Mouse (Mus musculus): ENCODE measurements around the gene Jpt1.
"Not testable (repeated sequence)": the region's sequence is repeated elsewhere in the genome, so short reads cannot be mapped to it uniquely, and the experiment has no call there.

Jpt1 gene

DNA sequence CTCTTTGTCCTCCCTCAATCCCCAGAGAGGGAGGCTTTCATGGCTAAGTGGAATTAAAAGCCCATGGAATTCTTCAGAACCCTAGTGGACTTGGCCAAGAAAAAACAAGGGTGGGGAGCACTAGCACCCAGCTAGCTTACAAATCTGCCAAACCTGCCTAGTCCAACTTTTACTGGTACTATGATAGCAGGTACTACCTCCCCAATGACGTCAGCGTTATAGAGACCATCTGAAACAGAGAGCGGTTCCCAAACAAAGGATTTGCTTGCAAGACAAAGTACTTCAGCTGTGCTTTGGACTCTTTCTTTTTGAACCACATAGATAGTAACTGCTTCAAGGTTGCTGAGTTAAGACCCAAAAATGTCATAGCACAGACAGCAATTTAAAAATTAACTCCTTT is 2.2 kb downstream of the Jpt1 start:
- DNase-seq (ENCODE audit: low read depth, low spot score): no peak

DNA sequence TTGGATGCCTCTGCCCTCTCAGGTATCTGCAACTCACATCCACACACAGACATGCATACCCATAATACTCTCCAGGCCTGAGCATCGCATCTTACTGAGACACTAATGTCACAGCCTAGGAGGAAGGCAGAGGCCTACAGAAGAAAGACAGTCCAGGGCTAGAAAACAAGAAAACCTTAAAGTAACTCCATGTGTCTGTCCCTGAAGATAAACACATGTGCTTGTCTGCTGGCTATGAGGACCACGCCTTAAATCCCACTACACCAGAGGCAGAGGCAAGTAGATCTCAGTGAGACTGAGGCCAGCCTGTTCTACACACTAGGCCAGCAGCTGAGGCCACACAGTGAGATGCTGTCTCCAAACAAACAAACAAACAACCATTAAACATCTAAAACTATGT is 3.1 kb downstream of the Jpt1 start:
- no peak for DNase-seq (ENCODE audit: low read depth, low spot score)

DNA sequence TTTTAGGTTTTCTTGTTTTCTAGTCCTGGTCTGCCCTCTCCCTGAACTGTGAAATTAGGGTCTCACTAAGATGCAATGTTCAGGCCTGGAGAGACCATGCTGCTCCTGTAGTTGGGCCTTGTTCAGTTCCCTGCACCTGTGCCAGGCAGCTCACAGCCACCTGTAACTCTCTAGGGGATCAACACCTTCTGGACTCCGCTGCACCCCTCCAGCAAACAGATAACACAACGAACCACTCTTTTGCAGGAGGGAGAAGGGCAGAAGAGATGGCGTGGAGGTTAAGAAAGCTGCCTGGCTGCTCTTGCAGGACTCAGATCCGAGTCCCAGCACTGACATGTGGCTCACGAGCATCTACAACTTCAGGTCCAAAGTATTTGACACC is 3.7 kb downstream of the Jpt1 start:
- no peak for DNase-seq (ENCODE audit: low read depth, low spot score)

DNA sequence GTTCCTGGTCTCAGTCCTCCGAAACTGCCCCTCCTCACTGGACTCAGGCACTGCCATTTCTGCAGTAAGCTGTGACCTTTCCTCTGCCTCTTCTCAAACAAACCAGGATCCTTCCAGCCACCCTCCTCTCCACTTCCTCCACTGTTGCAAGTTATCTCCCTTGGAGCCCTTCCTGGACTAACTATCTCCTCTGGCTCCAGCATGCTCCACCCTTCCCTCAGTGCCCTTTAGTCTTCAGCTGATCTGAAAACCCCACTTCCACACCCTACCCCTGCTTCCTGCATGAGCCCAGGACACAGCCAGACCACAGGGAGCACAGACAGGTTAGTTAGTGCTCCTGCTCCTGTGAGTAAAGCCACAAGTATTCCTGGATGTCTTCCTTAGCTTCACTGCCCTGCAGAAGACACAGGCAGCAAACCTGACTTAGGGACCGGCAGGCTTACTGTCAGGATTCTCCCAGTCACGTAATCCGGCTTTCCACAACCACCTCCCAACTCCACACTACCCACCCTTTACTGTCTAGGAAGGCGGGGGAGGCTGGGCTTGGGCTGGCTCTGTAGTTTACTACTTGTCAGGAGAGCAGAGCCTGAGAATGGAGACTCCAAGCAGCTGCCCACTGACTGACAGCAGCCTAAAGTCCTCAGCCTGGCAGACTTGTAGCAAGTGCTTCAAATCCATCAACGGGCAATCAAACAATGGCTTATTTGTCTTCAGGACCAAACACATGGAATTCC is 4.2 kb downstream of the Jpt1 start:
- no peak for DNase-seq (ENCODE audit: low read depth, low spot score)

DNA sequence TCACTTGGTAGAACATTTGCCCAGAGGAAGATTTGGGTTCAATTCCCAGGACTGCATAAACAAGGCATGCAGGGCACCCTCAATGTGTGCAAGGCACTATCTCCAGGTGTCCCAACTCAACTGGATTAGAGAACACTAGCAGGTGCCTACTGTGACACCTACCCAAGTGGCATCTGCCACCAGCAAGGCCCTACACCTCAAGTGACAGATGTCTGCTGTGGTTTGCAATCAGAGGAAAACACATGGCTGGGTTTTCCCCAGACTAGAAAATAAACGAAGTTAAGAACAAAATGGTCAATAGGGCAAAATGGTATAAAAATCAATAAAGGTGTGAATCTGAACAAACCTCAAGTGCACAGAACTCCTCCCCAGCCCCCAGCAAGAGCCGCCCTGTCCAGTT is 6.1 kb downstream of the Jpt1 start:
- DNase-seq (ENCODE audit: low read depth, low spot score): no peak

DNA sequence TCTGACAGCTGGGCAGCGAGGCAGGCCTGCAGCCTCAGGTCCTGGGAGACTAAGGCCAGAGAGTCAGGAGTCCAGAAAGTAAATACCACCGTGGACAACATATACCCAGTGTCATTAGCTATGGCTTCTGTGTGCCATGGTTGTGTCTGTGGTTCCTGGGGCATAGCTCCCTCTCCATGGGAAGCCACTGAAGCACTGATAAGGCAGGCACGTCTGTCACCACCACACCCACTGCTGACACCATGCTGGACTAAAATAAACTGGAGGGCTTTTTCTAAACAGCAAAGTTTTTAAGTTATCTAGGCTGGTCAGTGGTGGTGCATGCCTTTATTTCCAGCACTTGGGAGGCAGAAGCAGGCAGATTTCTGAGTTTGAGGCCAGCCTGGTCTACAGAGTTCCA is 7.6 kb downstream of the Jpt1 start:
- DNase-seq (ENCODE audit: low read depth, low spot score): no peak

DNA sequence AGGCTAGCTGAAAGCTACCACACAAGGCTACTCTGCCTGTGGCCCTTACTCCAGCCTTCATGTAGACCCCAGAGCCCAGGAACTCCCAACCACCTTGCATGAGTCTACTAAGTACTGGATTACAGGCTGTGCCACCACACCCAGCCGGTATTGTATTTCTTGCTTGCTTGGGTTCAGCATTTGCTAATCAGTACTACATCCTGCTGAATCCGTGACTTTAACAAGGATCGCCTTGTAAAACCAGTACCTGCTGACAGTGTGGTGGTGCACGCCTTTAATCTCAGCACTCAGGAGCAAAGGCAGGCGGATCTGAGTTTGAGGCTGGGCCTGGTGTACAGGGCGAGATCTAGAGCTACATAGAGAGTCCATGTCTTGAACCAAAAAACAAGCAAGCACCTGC is 11.6 kb downstream of the Jpt1 start:
- no peak for DNase-seq (ENCODE audit: low read depth, low spot score)

DNA sequence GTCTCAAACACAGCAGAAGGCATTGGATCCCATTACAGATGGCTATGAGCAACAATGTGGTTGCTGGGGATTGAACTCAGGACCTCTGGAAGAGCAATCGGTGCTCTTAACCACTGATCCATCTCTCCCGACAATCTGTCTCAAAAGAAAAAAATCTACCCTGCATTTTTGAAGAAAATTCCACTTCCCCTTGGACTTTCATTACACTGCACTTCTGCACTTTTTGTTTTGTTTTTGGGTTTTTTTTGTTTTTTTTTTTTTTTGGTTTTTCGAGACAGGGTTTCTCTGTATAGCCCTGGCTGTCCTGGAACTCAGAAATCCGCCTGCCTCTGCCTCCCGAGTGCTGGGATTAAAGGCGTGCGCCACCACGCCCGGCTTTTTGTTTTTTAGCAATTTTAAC is 17.6 kb downstream of the Jpt1 start:
- DNase-seq (ENCODE audit: low read depth, low spot score): not testable (repeated sequence)

DNA sequence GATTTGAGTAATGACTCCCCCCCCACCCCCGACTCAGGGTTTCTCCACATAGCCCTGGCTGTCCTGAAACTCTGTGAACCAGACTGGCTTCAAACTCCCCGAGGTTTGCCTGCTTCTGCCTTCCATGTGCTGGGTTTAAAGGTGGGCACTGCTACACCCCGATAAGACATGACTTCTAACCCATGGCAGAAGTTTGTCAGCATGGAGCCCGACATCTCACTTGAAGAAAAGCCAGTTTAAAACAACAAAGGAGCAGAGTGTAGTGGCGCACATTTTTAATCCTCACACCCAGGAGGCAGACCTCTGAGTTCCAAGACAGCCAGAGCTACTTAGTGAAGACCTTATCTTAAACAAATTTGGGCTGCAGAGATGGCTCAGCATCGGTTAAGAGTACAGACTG is 21.8 kb downstream of the Jpt1 start:
- DNase-seq (ENCODE audit: low read depth, low spot score): no peak

DNA sequence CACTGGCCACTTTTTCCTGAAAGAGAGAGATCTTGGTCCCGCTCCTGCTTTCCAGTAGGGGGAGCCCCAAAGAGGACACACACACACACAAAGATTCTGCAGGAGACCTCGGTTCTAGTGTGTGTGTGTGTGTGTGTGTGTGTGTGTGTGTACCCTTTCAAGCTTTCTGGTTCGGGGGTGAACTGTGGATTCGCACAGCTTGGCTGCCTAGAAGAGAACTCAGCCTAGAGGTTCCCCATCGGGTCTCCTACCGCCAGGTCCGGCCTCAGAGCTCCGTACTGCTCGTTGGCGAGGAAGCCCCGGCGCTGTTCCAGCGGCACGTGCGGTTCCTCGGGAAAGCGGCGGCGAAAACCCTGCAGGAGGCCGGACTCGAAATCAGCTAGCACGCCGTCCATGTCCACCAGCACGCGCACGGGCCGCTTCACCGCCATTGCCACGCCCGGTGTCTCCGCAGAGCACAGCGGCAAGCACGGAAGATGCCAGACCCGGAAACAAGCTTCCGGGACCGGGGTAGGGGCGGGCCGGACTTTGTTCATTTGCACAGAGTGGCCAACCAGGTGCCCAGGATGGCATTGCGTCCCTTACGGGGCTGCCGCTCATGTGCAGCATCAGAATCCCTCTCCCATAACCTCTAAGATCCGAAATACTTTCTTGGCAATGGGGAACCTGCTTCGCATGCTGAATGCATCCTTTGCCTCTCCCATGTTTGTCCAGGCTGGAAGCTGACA is 22.7 kb downstream of the Jpt1 start, which contains the start of gene Nt5c:
TSS of gene Nt5c (minus strand) at position 507 of the 728 bp plus-strand sequence.
- DNase-seq (ENCODE audit: low read depth, low spot score): peak; percentile 84

DNA sequence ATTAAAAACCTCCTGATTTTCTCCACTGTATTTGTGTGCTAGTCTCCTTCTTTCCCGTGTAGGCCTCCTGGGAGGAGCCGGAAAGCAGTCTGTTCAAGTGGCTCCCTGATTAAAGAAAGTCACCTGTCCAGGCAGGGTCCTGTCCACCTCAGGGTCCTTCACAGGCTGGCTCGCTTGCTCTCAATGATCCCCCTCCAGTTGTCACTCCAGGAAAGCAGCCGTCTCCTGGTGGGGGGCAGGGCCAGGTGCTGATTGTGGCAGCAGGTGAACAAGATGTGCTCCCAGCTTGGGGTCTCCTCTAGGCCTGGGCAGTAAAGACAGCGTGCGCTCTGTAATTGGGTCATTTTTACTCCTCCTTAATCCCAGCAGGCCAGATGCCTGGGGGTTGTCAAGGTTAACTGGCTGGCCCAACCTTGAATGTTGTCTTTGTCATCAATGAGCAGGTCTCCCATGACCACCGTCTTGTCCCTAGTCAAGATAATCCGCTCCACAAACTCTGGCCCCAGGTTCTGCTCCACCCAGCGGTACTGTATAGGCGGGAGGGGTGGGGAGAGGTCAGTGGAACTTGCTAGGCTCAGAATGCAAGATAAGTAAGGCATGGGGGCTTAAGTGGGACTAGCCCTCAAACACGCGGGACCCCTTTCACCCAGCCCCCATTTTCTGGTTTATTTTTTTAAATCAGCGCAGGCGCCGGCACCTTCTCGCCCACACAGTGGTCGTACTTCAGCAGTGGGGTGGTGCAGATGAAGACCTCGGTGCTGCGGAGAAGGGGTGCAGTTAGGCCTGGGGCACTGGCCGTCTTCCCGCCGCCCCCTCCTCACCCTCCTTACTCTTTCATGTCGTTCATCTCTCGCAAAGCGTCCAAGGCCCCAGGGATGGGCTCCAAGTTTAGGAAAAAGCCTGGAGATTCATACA is 23.5 kb downstream of the Jpt1 start:
- DNase-seq (ENCODE audit: low read depth, low spot score): no peak

DNA sequence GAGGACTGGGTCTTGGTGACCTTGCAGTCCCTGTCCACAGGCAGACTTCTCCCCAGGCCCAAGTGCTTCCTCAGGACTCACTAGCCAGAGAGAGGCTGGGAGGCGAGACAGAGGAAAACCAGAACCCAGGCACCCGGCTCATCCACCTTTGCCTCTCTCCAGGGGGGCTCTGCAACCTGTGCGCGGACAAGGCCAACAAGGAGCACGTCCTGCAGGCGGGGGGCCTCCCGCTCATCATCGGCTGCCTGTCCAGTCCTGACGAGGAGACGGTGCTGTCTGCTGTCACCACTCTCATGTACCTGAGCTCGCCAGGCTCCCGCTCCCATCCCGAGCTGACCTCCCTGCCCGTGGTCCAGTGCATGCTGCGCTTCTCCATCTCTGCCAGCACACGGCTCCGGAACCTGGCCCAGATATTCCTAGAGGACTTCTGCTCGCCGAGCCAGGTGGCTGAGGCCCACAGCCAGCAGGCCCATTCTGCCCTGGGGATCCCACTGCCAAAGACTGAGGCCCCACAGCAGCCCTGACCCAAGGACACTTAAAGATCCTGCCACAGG is 25.6 kb downstream of the Jpt1 start:
- no peak for DNase-seq (ENCODE audit: low read depth, low spot score)

DNA sequence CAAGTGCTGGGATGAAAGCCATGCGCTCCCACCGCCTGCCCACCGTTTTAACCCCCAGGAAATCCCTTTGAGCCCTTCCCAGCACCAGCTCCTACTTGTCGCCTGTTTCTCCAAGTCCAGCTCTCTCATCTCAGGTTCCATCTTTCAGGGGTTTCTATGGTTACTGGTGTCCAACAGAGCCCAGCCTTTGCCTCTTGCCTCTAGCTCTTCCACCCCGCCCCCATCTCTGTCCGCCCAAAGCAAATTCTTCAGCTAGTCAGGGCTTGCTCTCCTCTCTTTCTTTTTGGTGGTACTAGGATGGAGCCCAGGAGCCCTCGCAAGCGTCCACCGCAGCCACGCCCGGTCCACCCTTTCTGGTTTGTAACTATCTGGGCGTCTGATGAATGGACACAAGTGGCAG is 29.0 kb downstream of the Jpt1 start:
- DNase-seq (ENCODE audit: low read depth, low spot score): no peak

DNA sequence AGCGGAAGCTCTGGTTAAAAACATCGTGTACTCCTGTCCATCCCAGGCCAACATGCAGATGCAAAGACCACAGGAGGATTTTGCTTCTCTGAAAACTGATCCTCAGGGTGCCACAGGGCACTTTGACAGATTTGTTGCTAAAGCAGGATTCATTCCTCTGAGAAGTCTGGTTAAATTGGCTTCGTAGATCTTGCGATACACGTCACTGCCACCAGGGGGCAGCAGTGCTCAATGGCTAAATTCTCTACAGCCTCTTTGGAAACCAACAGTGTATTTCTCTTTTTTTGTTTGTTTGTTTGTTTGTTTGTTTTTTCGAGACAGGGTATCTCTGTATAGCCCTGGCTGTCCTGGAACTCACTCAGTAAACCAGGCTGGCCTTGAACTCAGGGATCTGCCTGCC is 30.5 kb downstream of the Jpt1 start:
- DNase-seq (ENCODE audit: low read depth, low spot score): no peak

DNA sequence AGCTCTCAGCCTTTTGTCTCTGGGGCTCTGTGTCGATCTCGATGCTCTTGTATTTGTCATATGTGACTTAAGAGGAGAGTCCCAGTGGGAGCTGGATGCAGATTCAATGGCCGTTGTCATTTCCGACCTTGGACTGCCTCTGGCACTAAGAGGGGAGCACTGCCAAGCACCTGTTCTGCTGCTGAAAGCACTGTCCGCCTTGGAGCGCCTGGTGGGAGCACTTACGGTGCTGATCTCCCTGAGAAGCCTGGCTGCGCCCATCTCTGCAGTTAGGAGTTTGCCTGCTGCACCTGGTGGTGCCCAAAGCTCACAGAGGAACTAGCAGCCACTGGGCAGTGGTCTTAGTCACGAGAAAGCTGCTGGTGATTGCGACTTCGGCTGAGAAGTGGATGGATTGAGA is 30.9 kb downstream of the Jpt1 start:
- no peak for DNase-seq (ENCODE audit: low read depth, low spot score)

DNA sequence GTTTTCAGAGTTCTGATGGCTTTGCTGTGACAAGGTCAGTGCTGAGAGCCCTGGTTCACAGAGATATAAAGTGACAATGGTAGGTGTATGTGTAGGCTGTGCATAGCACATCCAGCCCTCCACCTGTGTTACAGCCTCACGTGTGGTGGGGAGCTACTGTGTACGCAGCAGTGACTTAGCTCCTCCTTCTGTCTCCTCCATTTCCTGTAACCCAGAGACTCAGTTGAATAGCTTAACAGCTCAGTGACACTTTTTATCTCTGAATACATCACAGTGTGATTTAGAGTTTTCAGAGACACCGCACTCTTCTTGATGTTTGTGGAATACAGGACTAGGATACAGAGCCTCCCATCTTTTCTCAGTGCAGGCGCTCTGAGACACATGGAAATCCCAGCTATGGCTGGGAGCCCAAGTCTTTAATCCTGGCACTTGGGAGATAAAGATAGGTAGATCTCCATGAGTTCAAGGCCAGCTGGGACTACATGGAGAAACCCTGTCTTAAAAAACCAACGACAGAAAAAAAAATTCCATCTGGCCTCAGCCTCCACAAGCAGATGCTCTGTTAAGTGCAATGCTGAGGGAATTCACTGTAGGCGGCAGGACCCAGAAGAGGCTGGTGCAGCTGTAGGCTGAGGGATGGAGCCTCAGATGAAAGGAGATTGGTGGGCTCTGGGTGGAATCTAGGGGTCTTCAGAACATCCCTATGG is 32.5 kb downstream of the Jpt1 start:
- peak; percentile 93 for DNase-seq (ENCODE audit: low read depth, low spot score)

DNA sequence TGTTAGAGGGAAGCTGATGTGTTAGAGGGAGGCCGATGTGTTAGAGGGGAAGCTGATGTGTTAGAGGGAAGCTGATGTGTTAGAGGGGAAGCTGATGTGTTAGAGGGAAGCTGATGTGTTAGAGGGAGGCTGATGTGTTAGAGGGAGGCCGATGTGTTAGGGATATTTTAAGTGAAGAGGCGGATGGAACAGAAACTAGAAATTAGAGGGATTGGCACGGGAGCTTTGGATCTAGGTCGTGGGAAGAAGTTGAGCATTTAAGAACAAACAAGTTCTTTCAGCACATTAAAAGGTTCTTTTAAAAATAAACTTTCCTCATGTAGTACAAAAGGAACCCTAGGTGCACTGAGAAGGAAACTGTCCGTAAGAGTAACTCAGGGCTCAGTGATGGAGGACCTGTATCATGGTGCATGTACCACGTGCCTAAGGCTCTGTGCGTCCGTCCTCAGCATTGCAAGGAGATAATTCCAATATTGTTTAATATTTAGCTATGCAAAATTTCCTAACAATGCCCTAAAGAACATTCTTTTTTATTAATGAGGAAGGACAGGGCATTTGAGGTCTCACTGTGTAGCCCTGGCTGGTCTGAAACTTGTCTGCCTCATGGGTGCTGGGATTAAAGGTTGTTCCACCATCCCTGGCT is 35.8 kb downstream of the Jpt1 start:
- DNase-seq (ENCODE audit: low read depth, low spot score): no peak

DNA sequence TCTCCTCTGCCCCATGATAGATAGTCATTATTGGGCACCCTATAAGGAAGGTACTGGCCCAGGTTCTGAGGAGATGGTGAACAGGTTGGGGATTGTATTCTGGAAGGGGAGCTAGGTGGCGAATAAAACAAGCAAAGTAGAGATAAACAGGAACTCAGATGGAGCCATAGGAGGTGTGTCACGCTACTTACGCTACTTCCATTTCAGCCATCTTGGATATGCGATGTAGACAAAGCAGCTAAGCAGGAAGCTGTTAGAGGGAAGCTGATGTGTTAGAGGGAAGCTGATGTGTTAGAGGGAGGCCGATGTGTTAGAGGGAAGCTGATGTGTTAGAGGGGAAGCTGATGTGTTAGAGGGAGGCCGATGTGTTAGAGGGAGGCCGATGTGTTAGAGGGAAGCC is 36.8 kb downstream of the Jpt1 start:
- DNase-seq (ENCODE audit: low read depth, low spot score): not testable (repeated sequence)

DNA sequence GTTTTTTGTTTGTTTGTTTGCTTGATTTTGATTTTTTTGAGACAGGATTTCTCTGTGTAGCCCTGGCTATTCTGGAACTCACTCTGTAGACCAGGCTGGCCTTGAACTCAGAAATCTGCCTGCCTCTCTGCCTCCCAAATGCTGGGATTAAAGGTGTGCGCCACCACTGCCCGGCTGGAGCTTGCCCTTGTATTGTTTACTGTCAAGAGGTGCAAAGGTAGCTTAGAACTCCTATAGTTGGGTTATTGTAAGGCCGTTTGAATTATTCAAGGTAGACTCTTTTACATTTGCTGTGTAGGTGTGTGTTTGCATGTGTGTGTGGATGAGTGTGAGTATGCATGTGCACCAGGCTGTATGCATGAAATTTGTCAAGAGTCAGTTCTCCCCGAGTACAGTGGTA is 37.6 kb downstream of the Jpt1 start:
- DNase-seq (ENCODE audit: low read depth, low spot score): not testable (repeated sequence)

DNA sequence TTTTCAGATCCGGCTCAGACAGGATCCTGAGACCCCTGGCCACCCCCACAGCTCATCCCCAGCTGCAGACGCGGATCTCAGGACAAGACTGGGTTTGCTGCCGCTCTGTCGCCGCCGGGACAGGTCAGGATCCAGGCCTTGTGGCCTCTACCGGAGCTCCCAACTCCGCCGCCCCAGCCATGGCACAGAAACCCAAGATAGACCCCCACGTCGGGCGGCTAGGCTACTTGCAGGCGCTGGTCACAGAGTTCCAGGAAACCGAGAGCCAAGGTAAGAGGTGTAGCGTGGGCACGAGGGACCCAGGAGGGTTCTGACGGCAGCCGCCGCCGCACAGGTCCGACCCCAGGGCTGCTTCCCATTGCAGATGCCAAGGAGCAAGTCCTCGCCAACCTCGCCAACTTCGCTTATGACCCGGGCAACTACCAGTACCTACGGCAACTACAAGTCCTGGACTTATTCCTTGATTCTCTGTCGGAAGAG is 38.4 kb downstream of the Jpt1 start:
- no peak for DNase-seq (ENCODE audit: low read depth, low spot score)

Data from telencephalon, adult 2 months (tissue).